Mouse (Mus musculus): Measurements from ENCODE around the gene Epyc.
"Not testable (repeated sequence)": the region's sequence is repeated elsewhere in the genome, so short reads cannot be mapped to it uniquely, and the experiment has no call there.

Epyc gene

GRCm38 (mm10) chr10:97715289-97715906 is 71.5 kb downstream of the Epyc start:
- DNase-seq (ENCODE audit: low read depth): no peak

GRCm38 (mm10) chr10:97717233-97717632 is 73.4 kb downstream of the Epyc start:
- DNase-seq (ENCODE audit: low read depth): no peak

GRCm38 (mm10) chr10:97718021-97718420 is 74.2 kb downstream of the Epyc start:
- no peak for DNase-seq (ENCODE audit: low read depth)

DNA sequence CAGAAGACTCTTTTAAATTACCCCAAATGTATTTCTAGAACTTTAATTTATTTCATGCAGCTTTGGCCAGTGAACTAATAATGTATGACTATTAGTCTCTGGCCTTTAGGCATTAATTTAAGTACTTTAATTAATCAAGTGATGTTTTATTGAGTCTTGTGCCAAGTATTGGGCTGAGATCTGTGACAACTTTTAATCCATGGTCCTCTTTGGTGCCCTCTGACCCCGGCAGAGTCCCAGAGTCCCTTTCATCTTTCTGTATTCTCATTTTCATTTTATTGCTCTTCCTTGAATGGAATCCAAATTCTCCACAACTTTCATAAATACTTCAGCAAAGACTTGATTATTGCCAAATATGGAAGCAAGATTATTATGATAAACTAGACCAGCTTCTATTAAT is 76.8 kb downstream of the Epyc start:
- no peak for DNase-seq (ENCODE audit: low read depth)

DNA sequence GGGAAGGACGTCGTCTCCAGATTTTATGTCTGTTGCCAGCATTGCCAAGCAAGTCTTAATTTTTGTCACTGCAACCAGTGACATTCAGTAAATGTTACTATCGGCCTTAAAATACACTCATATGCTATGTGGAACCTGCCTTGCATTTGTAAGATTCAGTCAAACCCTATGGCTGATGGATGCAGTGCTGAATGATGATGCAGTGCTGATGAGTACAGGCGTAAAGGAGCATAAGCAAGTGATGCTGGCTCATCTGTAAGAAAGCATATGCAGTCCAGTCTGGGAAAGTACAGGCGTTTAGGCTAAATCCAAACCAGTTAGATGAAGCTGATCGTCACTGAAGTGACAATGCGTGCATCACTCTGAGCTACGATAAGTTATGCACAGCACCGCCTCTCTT is 78.8 kb downstream of the Epyc start:
- no peak for DNase-seq (ENCODE audit: low read depth)

GRCm38 (mm10) chr10:97725929-97726328 is 82.1 kb downstream of the Epyc start:
- no peak for DNase-seq (ENCODE audit: low read depth)

DNA sequence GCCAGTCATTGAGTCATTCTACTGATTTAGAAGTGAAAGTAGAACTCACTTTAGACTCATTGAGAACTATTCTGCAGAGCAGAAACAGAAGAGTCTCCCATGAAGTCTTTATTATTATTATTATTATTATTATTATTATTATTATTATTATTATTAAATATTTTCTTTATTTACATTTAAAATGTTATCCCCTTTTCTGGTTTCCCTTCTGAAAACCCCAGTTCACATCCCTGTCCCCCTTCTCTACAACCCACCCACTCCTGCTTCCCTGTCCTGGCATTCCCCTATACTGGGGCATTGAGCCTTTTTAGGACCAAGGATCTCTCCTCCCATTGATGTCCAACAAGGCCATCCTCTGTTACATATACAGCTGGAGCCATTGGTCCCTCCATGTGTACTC is 82.8 kb downstream of the Epyc start, which contains the start of gene C030005K15Rik:
C030005K15Rik (minus strand) TSS at position 101 of the 400 bp plus-strand sequence.
- not testable (repeated sequence) for DNase-seq (ENCODE audit: low read depth)

Measured in naive thymus-derived CD4-positive, alpha-beta T cell, adult 2 months (primary cell).